10 mouse cellular contexts compared by ENCODE assay signal in genomic region chr6:100046186-100046990, GRCm38 (mm10).
A peak's percentile ranks its signal among the peaks of the same experiment; 100 is the strongest.
DNase-seq lines count a peak whose midpoint lies in the region; ATAC-seq and TF ChIP-seq lines count a peak whose summit lies in the region.
"Had no signal": no experiment of that assay in that cellular context is flagged by ENCODE, and none has a peak within 500 bp of the region (broad histone marks: within the 10 kb centered on the region; RNA-seq: fewer than 3 reads in every experiment).

No protein-coding gene starts in this region.

- no peak; the same call in 1 of the 2 replicates for ATAC-seq in forebrain, postnatal 0 days
- ATAC-seq in hindbrain, embryonic 15.5 days (ENCODE audit: low FRiP score, low read depth): 0 out of 2 replicates have a peak, but pooled peaks have one; percentile 32
- ATAC-seq in midbrain, postnatal 0 days (ENCODE audit: low FRiP score): no peak

- no peaks in the 10 kb centered on the region for H3K36me3 ChIP-seq in forebrain, embryonic 10.5 days (replicated peaks)
- no peaks in the 10 kb centered on the region for H3K36me3 ChIP-seq in forebrain, postnatal 0 days (ENCODE audit: insufficient read depth)
- no peaks in the 10 kb centered on the region for H3K36me3 ChIP-seq in embryonic facial prominence, embryonic 10.5 days (replicated peaks)
- no peaks in the 10 kb centered on the region for H3K36me3 ChIP-seq in hindbrain, embryonic 15.5 days
- no peaks in the 10 kb centered on the region for H3K36me3 ChIP-seq in midbrain, postnatal 0 days (ENCODE audit: insufficient read depth, low read length)

- H3K4me2 ChIP-seq in forebrain, postnatal 0 days (ENCODE audit: low read depth): no peak overlapping the region
- H3K4me2 ChIP-seq in hindbrain, embryonic 15.5 days: no peak overlapping the region
- no peak overlapping the region for H3K4me2 ChIP-seq in midbrain, postnatal 0 days (ENCODE audit: low read depth, low read length, poor library complexity, severe bottlenecking)

- no peaks in the 10 kb centered on the region for H3K9me3 ChIP-seq in forebrain, embryonic 10.5 days
- no peaks in the 10 kb centered on the region for H3K9me3 ChIP-seq in forebrain, postnatal 0 days (ENCODE audit: low read length)
- no peaks in the 10 kb centered on the region for H3K9me3 ChIP-seq in embryonic facial prominence, embryonic 10.5 days
- H3K9me3 ChIP-seq in hindbrain, embryonic 15.5 days: no peaks in the 10 kb centered on the region
- H3K9me3 ChIP-seq in midbrain, postnatal 0 days (ENCODE audit: low read length): no peaks in the 10 kb centered on the region

- DNase-seq in forebrain, embryonic 10.5 days (ENCODE audit: extremely low spot score, low spot score): peak; percentile 34
- DNase-seq in forebrain, postnatal 0 days: no peak
- DNase-seq in embryonic facial prominence, embryonic 10.5 days (ENCODE audit: low spot score): peak; percentile 56
- DNase-seq in midbrain, postnatal 0 days (ENCODE audit: low spot score): peak; percentile 21
- no peak for DNase-seq in layer of hippocampus, postnatal 10 days (ENCODE audit: low spot score in 2 of 2)
- DNase-seq in urinary bladder, adult 18-20 months (ENCODE audit: low spot score in 2 of 2): no peak
- DNase-seq in cerebellum, adult 11-12 months: no peak
- DNase-seq: kidney, postnatal 4 days had no signal

- no peak for TF ChIP-seq CTCF in forebrain, postnatal 0 days (IDR thresholded peaks at IDR 0.05; ENCODE audit: low read depth)
- no peak for TF ChIP-seq CTCF in midbrain, postnatal 0 days (IDR thresholded peaks at IDR 0.05)

- peaks cover 16% of the 10 kb centered on the region for H3K4me1 ChIP-seq in forebrain, embryonic 10.5 days
- H3K4me1 ChIP-seq in forebrain, postnatal 0 days (ENCODE audit: insufficient read depth): no peaks in the 10 kb centered on the region
- peaks cover 21% of the 10 kb centered on the region for H3K4me1 ChIP-seq in embryonic facial prominence, embryonic 10.5 days
- peaks cover 13% of the 10 kb centered on the region for H3K4me1 ChIP-seq in hindbrain, embryonic 15.5 days (replicated peaks)
- H3K4me1 ChIP-seq in midbrain, postnatal 0 days (ENCODE audit: insufficient read depth, low read length): no peaks in the 10 kb centered on the region

- H3K27ac ChIP-seq in forebrain, embryonic 10.5 days: no peak overlapping the region
- H3K27ac ChIP-seq in forebrain, postnatal 0 days (ENCODE audit: low read depth, low read length): no peak overlapping the region
- H3K27ac ChIP-seq in embryonic facial prominence, embryonic 10.5 days (replicated peaks): no peak overlapping the region; the same call in 1 of the 2 replicates
- no peak overlapping the region for H3K27ac ChIP-seq in hindbrain, embryonic 15.5 days (replicated peaks)
- H3K27ac ChIP-seq in midbrain, postnatal 0 days (ENCODE audit: low read depth, low read length): no peak overlapping the region
- H3K27ac ChIP-seq: liver, embryonic 14.5 days had no signal

- WGBS in forebrain, embryonic 10.5 days: 15% methylated on average over 12 of the region's 12 CpGs
- WGBS in forebrain, postnatal 0 days: 17% methylated on average over 12 of the region's 12 CpGs
- 15% methylated on average over 12 of the region's 12 CpGs for WGBS in embryonic facial prominence, embryonic 10.5 days
- WGBS in hindbrain, embryonic 15.5 days: 13% methylated on average over 12 of the region's 12 CpGs
- WGBS in midbrain, postnatal 0 days: 22% methylated on average over 12 of the region's 12 CpGs

- H3K4me3 ChIP-seq in forebrain, embryonic 10.5 days: no peak overlapping the region
- H3K4me3 ChIP-seq in forebrain, postnatal 0 days (ENCODE audit: low read depth, low read length): no peak overlapping the region
- H3K4me3 ChIP-seq in embryonic facial prominence, embryonic 10.5 days: no peak overlapping the region
- H3K4me3 ChIP-seq in hindbrain, embryonic 15.5 days: no peak overlapping the region
- no peak overlapping the region for H3K4me3 ChIP-seq in midbrain, postnatal 0 days (ENCODE audit: low read depth, low read length)

- no peak overlapping the region for H3K9ac ChIP-seq in forebrain, postnatal 0 days
- no peak overlapping the region for H3K9ac ChIP-seq in hindbrain, embryonic 15.5 days
- H3K9ac ChIP-seq in midbrain, postnatal 0 days (replicated peaks; ENCODE audit: low read length, poor library complexity, severe bottlenecking): no peak overlapping the region
- H3K9ac ChIP-seq: liver, embryonic 14.5 days had no signal

- peaks cover 100% of the 10 kb centered on the region for H3K27me3 ChIP-seq in forebrain, embryonic 10.5 days (ENCODE audit: poor library complexity, severe bottlenecking)
- no peaks in the 10 kb centered on the region; the same call in 1 of the 2 replicates for H3K27me3 ChIP-seq in forebrain, postnatal 0 days (ENCODE audit: insufficient read depth, low read length)
- H3K27me3 ChIP-seq in embryonic facial prominence, embryonic 10.5 days (replicated peaks; ENCODE audit: low read depth, poor library complexity, severe bottlenecking): peaks cover 99% of the 10 kb centered on the region
- peaks cover 60% of the 10 kb centered on the region for H3K27me3 ChIP-seq in hindbrain, embryonic 15.5 days
- H3K27me3 ChIP-seq in midbrain, postnatal 0 days (ENCODE audit: insufficient read depth, low read length): peaks cover 3% of the 10 kb centered on the region; the same call in 1 of the 2 replicates

Comparison
In these comparisons a context has a peak if more than half of its experiments do, and no peak if none do; other contexts are left out.
1. DNase-seq: peak in forebrain, embryonic 10.5 days (single experiment), embryonic facial prominence, embryonic 10.5 days (single experiment) and midbrain, postnatal 0 days (single experiment); none in forebrain, postnatal 0 days (single experiment), layer of hippocampus, postnatal 10 days (0 of 2), urinary bladder, adult 18-20 months (0 of 2) and cerebellum, adult 11-12 months (single experiment).